Mouse (Mus musculus): ENCODE measurements around the gene Fpr-rs3.

Gene Fpr-rs3

DNA sequence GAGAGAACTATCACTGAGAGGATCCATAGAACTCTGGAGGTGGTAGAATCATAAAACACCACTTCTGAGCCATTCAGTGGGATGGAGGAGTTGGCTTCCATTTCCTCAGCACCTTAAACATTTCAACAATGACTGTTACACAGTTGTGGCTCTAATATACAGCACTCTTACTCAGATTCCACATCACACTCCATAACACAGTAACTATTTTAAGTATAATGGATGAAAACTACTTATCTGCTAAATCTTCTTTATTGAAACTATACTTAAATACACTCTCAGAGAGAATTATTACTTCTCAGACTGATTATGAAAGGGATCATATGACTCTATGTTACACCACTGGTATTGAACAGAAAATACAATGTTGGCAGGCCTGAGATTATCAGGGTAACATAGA is at the start of gene Fpr-rs3:
TSS of gene Fpr-rs3 (minus strand) at position 101 of the 400 bp plus-strand sequence.
- no peak for DNase-seq (ENCODE audit: low spot score in 2 of 2)

DNA sequence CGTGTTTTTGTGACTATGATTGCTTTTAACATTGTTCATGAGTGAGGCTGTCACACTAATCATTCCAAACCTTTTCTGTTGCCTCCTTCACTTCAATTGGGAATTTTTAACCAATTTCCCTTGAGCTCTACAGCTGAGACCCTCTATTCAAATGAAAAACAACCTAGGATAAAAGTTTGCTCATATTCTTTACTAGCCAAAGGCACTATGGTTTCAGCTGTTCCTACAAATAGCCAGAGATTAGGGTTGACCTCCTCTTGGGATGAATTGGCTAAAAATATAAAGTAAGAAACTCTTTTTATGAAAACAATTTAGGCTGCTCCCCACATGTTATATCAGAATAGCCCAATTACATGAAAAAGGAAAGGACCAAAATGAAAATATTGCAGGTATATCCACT is 28.4 kb downstream of the Fpr-rs3 start, which contains the start of gene Vmn2r110:
TSS of gene Vmn2r110 (minus strand) at position 101 of the 400 bp plus-strand sequence.
- DNase-seq (ENCODE audit: low spot score in 2 of 2) = no peak

Measured in cerebellum, postnatal 4 days (tissue).